Mouse (Mus musculus) liver, embryonic 16.5 days (tissue): Measurements from ENCODE around the gene Fasl. TPM values are rescaled to one million over a fixed set of nuclear protein-coding genes. Genes with fewer than 3 reads are reported as not detected.

ENCODE experiments used
- ATAC-seq: fragments of 200-750 bp; cut with Nextera tagmentation; 2 replicates; pipeline ENCODE4 v1.8.0; 2017; ENCODE audit warnings: low read depth, mild to moderate bottlenecking, moderate number of reproducible peaks, moderate library complexity
- H3K27ac ChIP-seq: fragments of 300-500 bp; sonication (generic); 2 replicates; pipeline ENCODE4 v1.5.1; 2014; ENCODE audit warnings: mild to moderate bottlenecking, low read length
- H3K27me3 ChIP-seq: fragments of 300-500 bp; sonication (generic); 2 replicates; pipeline ENCODE4 v1.6.1; 2014; ENCODE audit warnings: low read depth, low read length, mixed read lengths; ENCODE audit not compliant: control insufficient read depth, insufficient read depth
- H3K36me3 ChIP-seq: fragments of 300-500 bp; sonication (generic); 2 replicates; pipeline ENCODE4 v1.6.1; 2014; ENCODE audit warnings: mild to moderate bottlenecking; ENCODE audit not compliant: control insufficient read depth, insufficient read depth
- H3K4me1 ChIP-seq: fragments of 300-500 bp; sonication (generic); 2 replicates; pipeline ENCODE4 v1.6.1; 2014; ENCODE audit warnings: low read depth, low read length, mixed read lengths; ENCODE audit not compliant: control insufficient read depth
- H3K4me2 ChIP-seq: fragments of 300-500 bp; sonication (generic); 2 replicates; pipeline ENCODE4 v1.6.1; 2014; ENCODE audit warnings: low read depth, low read length, mixed read lengths
- H3K4me3 ChIP-seq: fragments of 300-500 bp; sonication (generic); 2 replicates; pipeline ENCODE4 v1.5.1; 2014; ENCODE audit warnings: low read depth, mild to moderate bottlenecking, low read length
- H3K9ac ChIP-seq: fragments of 300-500 bp; sonication (generic); 2 replicates; pipeline ENCODE4 v1.6.1; 2014; ENCODE audit warnings: low read depth, low read length
- H3K9me3 ChIP-seq: fragments of 300-500 bp; sonication (generic); replicated peaks from 2 replicates; pipeline ENCODE4 v1.6.1; 2016; ENCODE audit warnings: low read length; ENCODE audit not compliant: control insufficient read depth
- WGBS: fragments of 180-500 bp; shearing (Covaris S2); extraction: QIAGEN DNeasy Blood & Tissue Kit; methylation state at CpG from one replicate; pipeline ENCODE4 v1.1.7; 2014; ENCODE audit not compliant: insufficient replicate concordance; 5-methylcytosine and 5-hydroxymethylcytosine counted together
- polyA plus RNA-seq: library from polyadenylated mRNA; unstranded; fragments of >200 nt; fragmentation: Nextera tagmentation; extraction: Ambion mirVana; gene quantifications from 2 replicates; pipeline ENCODE4 v1.2.1, GENCODE M21; 2015

The Fasl gene
- polyA plus RNA-seq, 1 experiment from 2014 or later, result 0.09 TPM

DNA sequence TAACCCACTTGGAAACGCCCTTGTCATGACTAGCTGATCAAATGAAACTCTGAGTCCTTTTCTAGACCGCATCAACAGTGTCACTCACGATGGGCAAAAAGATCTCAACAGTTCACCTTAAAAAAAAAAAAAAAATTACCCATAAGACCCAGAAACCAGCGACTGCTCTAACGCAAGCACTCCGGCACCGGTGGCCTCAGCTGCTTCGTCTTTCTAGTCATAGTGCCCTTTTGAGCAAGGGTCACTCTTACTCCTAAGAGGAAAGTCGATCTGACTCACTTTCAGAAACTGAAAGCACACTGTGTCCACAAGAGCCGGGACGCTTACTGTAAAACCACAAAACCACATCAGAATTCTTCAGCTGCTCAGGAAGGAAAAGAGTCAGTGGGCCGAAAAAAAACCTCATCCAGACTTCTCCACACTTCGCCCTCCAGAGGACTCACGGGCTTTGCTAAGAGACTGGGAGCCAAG, 53.5 kb downstream of the Fasl start:
- no peak overlapping the region for H3K27ac ChIP-seq
- no peak overlapping the region for H3K9ac ChIP-seq
- H3K4me3 ChIP-seq, result peak overlapping the region; percentile 32
- H3K4me1 ChIP-seq, result no peaks in the 10 kb centered on the region
- H3K4me2 ChIP-seq, result peak overlapping the region; percentile 52
- 14% methylated on average over 14 of the region's 14 CpGs for WGBS
- no peaks in the 10 kb centered on the region for H3K36me3 ChIP-seq
- H3K27me3 ChIP-seq, result no peaks in the 10 kb centered on the region; the same call in none of the 2 replicates
- no peaks in the 10 kb centered on the region for H3K9me3 ChIP-seq
- ATAC-seq, result 0 out of 2 replicates have a peak, but pooled peaks have one; percentile 9

DNA sequence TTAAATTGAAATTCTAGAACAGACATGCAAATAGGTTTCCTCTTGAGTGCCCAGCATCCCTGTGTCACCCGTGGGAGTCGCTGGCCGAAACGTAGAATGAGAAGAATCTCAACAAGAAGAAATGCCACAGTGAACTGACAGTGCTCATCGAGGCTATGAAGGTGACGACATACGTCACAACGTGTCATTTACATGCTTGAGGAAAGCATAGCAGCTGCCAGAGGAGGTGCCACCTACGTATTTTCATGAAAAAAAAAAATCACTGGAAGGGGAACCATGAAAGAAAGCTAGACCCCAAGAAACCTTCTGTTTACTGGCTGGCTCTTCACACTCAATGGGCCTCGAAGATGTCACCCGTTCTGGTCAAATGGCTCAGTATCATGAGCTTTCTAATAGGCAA, 54.0 kb downstream of the Fasl start:
- 55% methylated on average over 11 of the region's 11 CpGs for WGBS

More for the DNA sequence above, 54.0 kb downstream of the Fasl start:
- no peaks in the 10 kb centered on the region; the same call in none of the 2 replicates for H3K27me3 ChIP-seq
- H3K4me2 ChIP-seq, result peak overlapping the region; percentile 52; the same call in 1 of the 2 replicates
- H3K9ac ChIP-seq, result no peak overlapping the region
- no peaks in the 10 kb centered on the region for H3K4me1 ChIP-seq
- no peaks in the 10 kb centered on the region for H3K9me3 ChIP-seq
- no peaks in the 10 kb centered on the region for H3K36me3 ChIP-seq
- H3K27ac ChIP-seq, result no peak overlapping the region
- H3K4me3 ChIP-seq, result no peak overlapping the region
- ATAC-seq, result no peak

Other genes with a start within 250 kb of the Fasl start
- gene Suco, start 88.2 kb upstream of the Fasl start, polyA plus RNA-seq, result 13.4 and 15.2 TPM in 2 replicates
- 11.0 and 11.1 TPM in 2 replicates for gene Pigc, start 180.7 kb upstream of the Fasl start, polyA plus RNA-seq
- not detected in 2 replicates for gene 4930558K02Rik, start 191.1 kb upstream of the Fasl start, polyA plus RNA-seq